Mouse (Mus musculus) MEL (cell line): ENCODE data around the gene Grwd1. TPM values are rescaled to one million over a fixed set of nuclear protein-coding genes. Genes with fewer than 3 reads are reported as not detected.

Source experiments
- DNase-seq: peaks from one replicate; pipeline ENCODE4 v3.0.0; 2011; ENCODE audit warnings: low read depth, low spot score
- H3K27ac ChIP-seq: 2 replicates; pipeline ENCODE4 v1.5.1; 2012; ENCODE audit warnings: low read depth, mild to moderate bottlenecking, control low read depth, low read length, moderate library complexity; ENCODE audit not compliant: control insufficient read depth
- H3K27me3 ChIP-seq, 2 experiments: fragments of 150-350 bp in 1 of 2; sonication (generic) in 1 of 2; 2 replicates each; pipeline ENCODE4 v1.6.1; 2012; ENCODE audit warnings: low read length in 2 of 2, mild to moderate bottlenecking in 2 of 2, improper control_type of control experiment in 1 of 2, moderate library complexity in 1 of 2; ENCODE audit not compliant: insufficient read depth in 2 of 2, control insufficient read depth in 1 of 2
- H3K36me3 ChIP-seq, 2 experiments: 2 replicates each; pipeline ENCODE4 v1.6.1; 2012 to 2014; ENCODE audit warnings: low read length in 2 of 2, improper control_type of control experiment in 1 of 2, inconsistent platforms in 1 of 2, mild to moderate bottlenecking in 1 of 2; ENCODE audit not compliant: insufficient read depth in 2 of 2, control insufficient read depth in 1 of 2
- H3K4me1 ChIP-seq, 2 experiments: fragments of 150-350 bp in 1 of 2; sonication (generic) in 1 of 2; 2 replicates each; pipeline ENCODE4 v1.6.1; 2012; ENCODE audit warnings: low read length in 2 of 2, improper control_type of control experiment in 1 of 2, mild to moderate bottlenecking in 1 of 2; ENCODE audit not compliant: insufficient read depth in 2 of 2, control insufficient read depth in 1 of 2
- H3K4me3 ChIP-seq, 2 experiments: fragments of 150-350 bp in 1 of 2; sonication (generic) in 1 of 2; 2 replicates each; pipeline ENCODE4 v1.5.1; 2012; ENCODE audit warnings: low read depth in 2 of 2, low read length in 2 of 2, mild to moderate bottlenecking in 2 of 2, moderate library complexity in 2 of 2, control low read depth in 1 of 2, improper control_type of control experiment in 1 of 2; ENCODE audit not compliant: control insufficient read depth in 1 of 2, insufficient read depth in 1 of 2
- H3K79me2 ChIP-seq: 2 replicates; pipeline ENCODE4 v1.6.1; 2012; ENCODE audit warnings: mild to moderate bottlenecking, low read length, moderate library complexity; ENCODE audit not compliant: control insufficient read depth, poor library complexity, insufficient read depth
- H3K9ac ChIP-seq: 2 replicates; pipeline ENCODE4 v1.6.1; 2012; ENCODE audit warnings: low read depth, mild to moderate bottlenecking, control low read depth, low read length, moderate library complexity; ENCODE audit not compliant: control insufficient read depth, poor library complexity, severe bottlenecking
- H3K9me3 ChIP-seq: fragments of 150-350 bp; sonication (generic); replicated peaks from 2 replicates; pipeline ENCODE4 v1.6.1; 2012; ENCODE audit warnings: mild to moderate bottlenecking, low read length, improper control_type of control experiment, moderate library complexity; ENCODE audit not compliant: insufficient read depth
- CHD1 ChIP-seq: IDR thresholded peaks from 2 replicates; pipeline ENCODE4 v1.6.1; 2012; ENCODE audit warnings: low read depth, mild to moderate bottlenecking, inconsistent platforms, low read length, improper control_type of control experiment
- CHD2 ChIP-seq: IDR thresholded peaks from 2 replicates; pipeline ENCODE4 v1.6.1; 2011; ENCODE audit warnings: low read length, improper control_type of control experiment
- E2F4 ChIP-seq: IDR thresholded peaks from 2 replicates; pipeline ENCODE4 v1.6.1; 2011; ENCODE audit warnings: low read depth, low read length, improper control_type of control experiment, borderline replicate concordance
- ELF1 ChIP-seq: IDR thresholded peaks from 2 replicates; pipeline ENCODE4 v1.6.1; 2014; ENCODE audit warnings: low read depth, mild to moderate bottlenecking, inconsistent platforms, low read length, improper control_type of control experiment, moderate library complexity
- GABPA ChIP-seq: IDR thresholded peaks from 2 replicates; pipeline ENCODE4 v1.6.1; 2012; ENCODE audit warnings: low read depth, mild to moderate bottlenecking, inconsistent platforms, low read length, improper control_type of control experiment, moderate library complexity
- GATA1 ChIP-seq: IDR thresholded peaks from 2 replicates; pipeline ENCODE4 v1.6.1; 2011; ENCODE audit warnings: low read depth, low read length, improper control_type of control experiment
- JUND ChIP-seq: IDR thresholded peaks from 2 replicates; pipeline ENCODE4 v1.6.1; 2011; ENCODE audit warnings: low read depth, mild to moderate bottlenecking, improper control_type of control experiment, low read length
- MAX ChIP-seq: IDR thresholded peaks from 2 replicates; pipeline ENCODE4 v1.6.1; 2011; ENCODE audit warnings: low read length, improper control_type of control experiment
- MEF2A ChIP-seq: IDR thresholded peaks from 2 replicates; pipeline ENCODE4 v1.6.1; 2014; ENCODE audit warnings: low read depth, mild to moderate bottlenecking, inconsistent platforms, low read length, improper control_type of control experiment; ENCODE audit not compliant: poor library complexity, insufficient replicate concordance, severe bottlenecking; ENCODE audit errors: extremely low read depth
- MXI1 ChIP-seq: IDR thresholded peaks from 2 replicates; pipeline ENCODE4 v1.6.1; 2011; ENCODE audit warnings: mild to moderate bottlenecking, low read depth, low read length, improper control_type of control experiment
- MYB ChIP-seq: IDR thresholded peaks from 2 replicates; pipeline ENCODE4 v1.6.1; 2011; ENCODE audit warnings: mild to moderate bottlenecking, low read depth, low read length, improper control_type of control experiment
- MYC ChIP-seq: IDR thresholded peaks from 2 replicates; pipeline ENCODE4 v1.6.1; 2011; ENCODE audit warnings: low read depth, mild to moderate bottlenecking, low read length, improper control_type of control experiment, moderate library complexity
- NELFE ChIP-seq: IDR thresholded peaks from 2 replicates; pipeline ENCODE4 v1.6.1; 2011; ENCODE audit warnings: low read depth, low read length, improper control_type of control experiment
- POLR2A ChIP-seq, 2 experiments: IDR thresholded peaks; 2 replicates each; pipeline ENCODE4 v1.6.1; 2011 to 2012; ENCODE audit warnings: low read length in 2 of 2, mild to moderate bottlenecking in 2 of 2, control low read depth in 1 of 2, improper control_type of control experiment in 1 of 2, low read depth in 1 of 2, moderate library complexity in 1 of 2; ENCODE audit not compliant: control insufficient read depth in 1 of 2, insufficient read depth in 1 of 2, poor library complexity in 1 of 2
- POLR2AphosphoS2 ChIP-seq: IDR thresholded peaks from 2 replicates; pipeline ENCODE4 v1.6.1; 2011; ENCODE audit warnings: low read length, improper control_type of control experiment
- POLR2AphosphoS5 ChIP-seq: IDR thresholded peaks from 2 replicates; pipeline ENCODE4 v1.6.1; 2012; ENCODE audit warnings: low read depth, borderline replicate concordance, mild to moderate bottlenecking, inconsistent platforms, low read length, moderate library complexity, mixed read lengths
- RAD21 ChIP-seq: IDR thresholded peaks from 2 replicates; pipeline ENCODE4 v1.6.1; 2011; ENCODE audit warnings: mild to moderate bottlenecking, low read depth, low read length, improper control_type of control experiment
- RCOR1 ChIP-seq: IDR thresholded peaks from 2 replicates; pipeline ENCODE4 v1.6.1; 2012; ENCODE audit warnings: low read depth, mild to moderate bottlenecking, inconsistent platforms, low read length, improper control_type of control experiment
- SIN3A ChIP-seq: IDR thresholded peaks from 2 replicates; pipeline ENCODE4 v1.6.1; 2012; ENCODE audit warnings: low read length, improper control_type of control experiment, inconsistent platforms
- TBP ChIP-seq: IDR thresholded peaks from 2 replicates; pipeline ENCODE4 v1.8.0; 2011; ENCODE audit warnings: low read depth, low read length, improper control_type of control experiment
- TCF12 ChIP-seq: IDR thresholded peaks from 2 replicates; pipeline ENCODE4 v1.6.1; 2014; ENCODE audit warnings: low read depth, mild to moderate bottlenecking, inconsistent platforms, low read length, improper control_type of control experiment, moderate library complexity
- UBTF ChIP-seq: IDR thresholded peaks from 2 replicates; pipeline ENCODE4 v1.6.1; 2012; ENCODE audit warnings: low read depth, mild to moderate bottlenecking, inconsistent platforms, low read length, improper control_type of control experiment, moderate library complexity, borderline replicate concordance; ENCODE audit not compliant: insufficient read depth
- USF2 ChIP-seq, 2 experiments: IDR thresholded peaks; 2 replicates each; pipeline ENCODE4 v1.6.1; 2011 to 2012; ENCODE audit warnings: improper control_type of control experiment in 2 of 2, low read length in 2 of 2, borderline replicate concordance in 1 of 2, inconsistent platforms in 1 of 2, low read depth in 1 of 2, mild to moderate bottlenecking in 1 of 2; ENCODE audit not compliant: insufficient read depth in 1 of 2
- ZKSCAN1 ChIP-seq: IDR thresholded peaks from 2 replicates; pipeline ENCODE4 v1.6.1; 2012; ENCODE audit warnings: low read depth, mild to moderate bottlenecking, inconsistent platforms, low read length, improper control_type of control experiment, moderate library complexity
- ZMIZ1 ChIP-seq: IDR thresholded peaks from 2 replicates; pipeline ENCODE4 v1.6.1; 2012; ENCODE audit warnings: low read depth, mild to moderate bottlenecking, inconsistent platforms, low read length, improper control_type of control experiment, moderate library complexity
- polyA plus RNA-seq, 2 experiments: library from polyadenylated mRNA; stranded (reverse) in 1 of 2; unstranded in 1 of 2; fragments of >175 nt in 1 of 2; fragments of >200 nt in 1 of 2; gene quantifications; 2 replicates each; pipeline versions ENCODE4 v1.2.1 to v1.2.4; 2012; ENCODE audit warnings: low replicate concordance in 2 of 2, low read depth in 1 of 2; ENCODE audit not compliant: insufficient read length in 2 of 2, insufficient read depth in 1 of 2, missing spikeins in 1 of 2
- total RNA-seq: library from RNA; depleted of rRNA; stranded (reverse); fragments of 300-350 nt; gene quantifications from 2 replicates; pipeline ENCODE4 v1.2.3, GENCODE M21; 2012

The Grwd1 gene
- total and polyA plus RNA-seq, 3 experiments: 82.2 to 173 (median 108) TPM

DNA sequence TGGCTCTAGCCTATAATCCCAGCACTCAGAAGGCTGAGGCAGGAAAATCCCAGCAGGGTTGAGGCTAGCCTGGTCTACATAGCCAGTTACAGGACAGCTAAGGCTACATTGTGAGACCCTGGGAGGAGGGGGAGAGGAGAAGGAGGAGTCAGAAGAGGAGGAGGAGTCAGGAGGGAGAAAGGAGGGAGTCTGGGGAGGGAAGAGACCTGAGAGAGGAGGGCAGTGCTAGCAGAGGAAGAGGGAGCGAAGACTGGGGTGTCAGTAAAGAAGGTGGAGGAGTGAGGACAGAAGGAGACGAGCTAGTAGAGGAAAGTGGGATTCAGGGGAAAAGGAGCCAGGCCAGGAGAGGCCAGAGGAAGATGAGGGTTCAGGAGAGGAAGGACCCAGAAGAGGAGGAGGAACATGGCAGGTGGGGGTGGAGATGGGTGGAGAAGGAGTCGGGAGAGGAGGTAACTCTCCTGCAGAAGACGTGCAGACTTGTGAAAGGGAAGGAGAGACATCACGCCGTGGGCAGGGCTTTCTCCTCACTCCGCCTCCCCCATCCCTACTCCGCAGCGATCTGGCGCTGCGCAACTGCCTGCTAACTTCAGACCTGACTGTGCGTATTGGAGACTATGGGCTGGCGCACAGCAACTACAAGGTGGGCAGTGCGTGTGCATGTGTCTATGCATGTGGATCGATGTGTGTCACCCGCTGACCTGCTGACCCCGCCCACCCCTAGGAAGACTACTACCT is 38.8 kb downstream of the Grwd1 start:
- H3K27ac ChIP-seq: no peak overlapping the region
- peaks cover 0 to 2% of the 10 kb centered on the region in 2 experiments; a peak in 1 of 4 replicates for H3K4me1 ChIP-seq
- no peak overlapping the region for H3K9ac ChIP-seq
- H3K27me3 ChIP-seq: peaks cover 0 to 1% of the 10 kb centered on the region in 2 experiments; a peak in 2 of 4 replicates
- TF ChIP-seq ZKSCAN1: no peak
- TF ChIP-seq JUND: no peak
- TF ChIP-seq POLR2AphosphoS5: no peak
- no peak for TF ChIP-seq POLR2A (IDR thresholded peaks at IDR 0.05; ENCODE audit: control insufficient read depth in 1 of 2, insufficient read depth in 1 of 2, low read depth in 1 of 2, low read length in 2 of 2, poor library complexity in 1 of 2)
- TF ChIP-seq TBP: no peak
- TF ChIP-seq NELFE: no peak
- TF ChIP-seq MXI1: no peak
- TF ChIP-seq RCOR1: no peak
- TF ChIP-seq TCF12: no peak
- TF ChIP-seq RAD21: no peak
- TF ChIP-seq MYC: no peak
- no peak for TF ChIP-seq USF2 (IDR thresholded peaks at IDR 0.05; ENCODE audit: borderline replicate concordance in 1 of 2, insufficient read depth in 1 of 2, low read depth in 1 of 2, low read length in 2 of 2)
- no peak for TF ChIP-seq SIN3A
- no peak for TF ChIP-seq POLR2AphosphoS2
- no peak for TF ChIP-seq MAX
- TF ChIP-seq CHD2: no peak
- no peak for TF ChIP-seq ZMIZ1
- TF ChIP-seq CHD1: no peak
- no peak for TF ChIP-seq GATA1
- TF ChIP-seq MEF2A: no peak
- TF ChIP-seq, all 39 proteins: peak for 0
- no peaks in the 10 kb centered on the region for H3K9me3 ChIP-seq
- no peaks in the 10 kb centered on the region for H3K79me2 ChIP-seq
- no peak overlapping the region for H3K4me3 ChIP-seq
- H3K36me3 ChIP-seq: no peaks in the 10 kb centered on the region
- no peak for DNase-seq

DNA sequence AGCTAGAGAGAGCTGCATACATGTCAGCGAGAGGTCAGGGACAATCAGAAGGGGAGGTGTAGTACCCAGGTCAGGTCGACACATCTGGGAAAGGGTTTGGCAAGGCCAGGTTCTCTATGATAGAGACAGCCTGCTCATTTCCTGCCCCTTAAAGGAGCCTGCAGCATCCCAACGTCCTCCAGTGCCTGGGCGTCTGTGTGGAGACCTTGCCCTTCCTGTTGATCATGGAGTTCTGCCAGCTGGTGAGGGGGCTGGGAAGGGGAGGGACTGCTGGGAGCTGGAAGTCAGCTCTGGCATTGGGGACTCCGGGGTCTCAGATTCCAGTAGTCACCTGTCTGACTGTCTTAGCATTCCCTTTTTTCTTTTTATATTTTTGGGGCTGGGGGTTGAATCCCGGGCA is 40.0 kb downstream of the Grwd1 start:
- Histone ChIP-seq H3K27ac (no peak overlapping the region), H3K79me2 (no peaks in the 10 kb centered on the region), H3K27me3 (peaks cover 0 to 1% of the 10 kb centered on the region in 2 experiments; a peak in 2 of 4 replicates), H3K9me3 (no peaks in the 10 kb centered on the region), H3K4me3 (no peak overlapping the region), H3K9ac (no peak overlapping the region), H3K4me1 (no peaks in the 10 kb centered on the region), H3K36me3 (no peaks in the 10 kb centered on the region)
- TF ChIP-seq RAD21 (no peak), ELF1 (no peak), MEF2A (no peak), GABPA (no peak), TCF12 (no peak), UBTF (no peak), GATA1 (no peak), MYB (no peak), JUND (no peak), E2F4 (no peak), POLR2AphosphoS5 (no peak)
- no peak for DNase-seq
